Mouse (Mus musculus) yolk sac, embryonic 10.5 days (tissue): Measurements from ENCODE around the gene Pias4.
A peak's percentile ranks its signal among the peaks of the same experiment; 100 is the strongest.

Source experiments
- DNase-seq: peaks from one replicate; pipeline ENCODE4 v3.0.0-alpha.2; 2017; ENCODE audit warnings: low spot score

Gene Pias4

GRCm38 (mm10) chr10:81168521-81169244 lies 960 bp upstream of the Pias4 start:
- peak; percentile 87 for DNase-seq

DNA sequence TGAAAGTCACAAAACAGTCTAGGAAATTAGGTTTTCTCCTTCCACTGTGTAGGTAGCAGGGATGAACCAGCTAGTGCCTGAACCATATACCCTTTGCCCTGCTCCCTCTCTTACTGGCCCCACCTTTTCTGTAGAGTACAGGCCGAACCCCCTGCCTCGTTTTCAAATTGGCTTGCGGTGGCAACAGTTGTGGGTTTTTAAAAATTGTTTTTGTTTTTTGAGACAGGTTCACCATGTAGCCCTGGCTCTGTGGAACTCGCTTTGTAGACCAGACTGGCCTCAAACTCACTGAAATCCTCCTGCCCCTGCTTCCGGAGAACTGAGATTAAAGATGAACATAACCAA lies 336 bp upstream of the Pias4 start:
- DNase-seq = no peak

GRCm38 (mm10) chr10:81165118-81165517 lies 2.6 kb downstream of the Pias4 start:
- no peak for DNase-seq

DNA sequence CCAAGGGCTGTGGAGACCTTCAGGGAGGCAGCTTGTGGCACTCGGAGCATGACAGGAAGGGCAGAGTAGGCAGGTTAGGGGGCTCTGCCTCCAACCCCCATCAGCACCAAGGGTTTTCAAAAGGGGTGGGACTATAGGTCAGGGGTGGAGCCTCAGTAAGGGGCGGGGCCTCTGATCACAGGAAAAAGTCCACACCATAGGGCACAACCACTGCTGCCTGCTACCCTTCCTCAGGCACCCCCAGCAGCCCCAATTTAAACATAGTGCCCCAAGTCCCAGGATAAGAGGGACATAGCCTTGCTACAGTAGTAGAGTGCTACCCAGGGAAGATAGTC lies 5.4 kb downstream of the Pias4 start:
- no peak for DNase-seq

GRCm38 (mm10) chr10:81161602-81162317 lies 6.0 kb downstream of the Pias4 start:
- DNase-seq = no peak

DNA sequence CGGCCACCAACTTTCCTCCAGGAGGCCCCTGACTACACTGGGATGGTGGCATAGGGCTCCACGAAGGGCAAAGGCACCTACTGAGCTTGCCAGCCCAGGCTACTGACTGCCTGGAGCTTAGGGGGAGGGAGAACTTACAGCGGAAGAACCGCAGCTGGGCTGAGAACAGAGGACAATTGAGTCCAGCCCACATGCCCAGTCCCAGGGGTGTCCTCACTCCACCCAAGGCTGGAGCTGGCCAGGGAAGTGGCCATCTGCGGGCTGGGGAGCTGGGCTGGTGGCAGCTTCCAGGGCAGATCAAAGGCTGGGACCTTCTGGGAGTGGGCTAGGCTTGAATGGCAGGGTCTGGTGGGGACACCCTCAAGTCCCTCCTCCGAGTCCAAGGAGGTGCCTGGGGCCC lies 13.0 kb downstream of the Pias4 start:
- DNase-seq = no peak

DNA sequence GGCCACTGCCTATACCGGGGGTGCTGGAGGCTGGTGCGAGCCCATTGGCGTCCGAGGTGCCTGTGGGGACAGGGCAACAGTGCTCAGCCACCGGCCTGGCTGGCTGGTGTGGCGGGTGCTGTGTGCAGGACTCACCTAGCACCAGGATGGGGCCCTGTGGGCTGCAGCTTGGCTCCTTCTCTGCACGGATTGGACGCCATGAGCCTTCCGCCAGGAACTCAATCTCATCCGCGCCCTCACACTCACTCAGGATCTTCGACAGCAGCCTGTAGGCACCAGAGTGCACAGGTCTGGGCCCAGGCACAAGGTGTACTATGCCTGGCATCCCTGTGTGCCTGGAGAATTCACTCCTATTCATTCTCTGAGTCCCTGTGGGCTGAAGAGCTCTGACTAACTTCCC lies 13.4 kb downstream of the Pias4 start:
- DNase-seq = no peak

- peak; percentile 66 for DNase-seq
Observed at GRCm38 (mm10) chr10:81152609-81153008, 15.1 kb downstream of the Pias4 start.

DNA sequence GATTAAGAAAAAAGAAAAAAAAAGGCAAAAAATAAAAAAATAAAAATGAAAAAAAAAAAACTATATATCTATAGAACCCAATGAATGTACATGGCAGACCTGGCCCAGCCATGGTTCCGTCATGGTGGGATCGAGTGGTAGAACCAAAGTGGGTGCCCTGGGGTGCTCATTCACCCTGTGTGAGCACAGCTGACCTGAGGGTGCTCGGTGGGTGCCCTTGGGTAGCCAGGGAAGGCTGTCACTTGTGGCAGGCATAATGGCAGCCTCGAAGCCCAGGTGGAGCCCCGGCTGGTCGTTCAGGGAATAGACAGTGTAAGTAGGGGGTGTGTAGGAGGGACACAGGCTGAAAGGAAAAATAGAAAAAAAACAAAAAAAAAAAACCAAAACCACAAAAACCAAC lies 16.5 kb downstream of the Pias4 start:
- DNase-seq = no peak

- no peak for DNase-seq
Observed at GRCm38 (mm10) chr10:81146296-81146695, 21.4 kb downstream of the Pias4 start.

DNA sequence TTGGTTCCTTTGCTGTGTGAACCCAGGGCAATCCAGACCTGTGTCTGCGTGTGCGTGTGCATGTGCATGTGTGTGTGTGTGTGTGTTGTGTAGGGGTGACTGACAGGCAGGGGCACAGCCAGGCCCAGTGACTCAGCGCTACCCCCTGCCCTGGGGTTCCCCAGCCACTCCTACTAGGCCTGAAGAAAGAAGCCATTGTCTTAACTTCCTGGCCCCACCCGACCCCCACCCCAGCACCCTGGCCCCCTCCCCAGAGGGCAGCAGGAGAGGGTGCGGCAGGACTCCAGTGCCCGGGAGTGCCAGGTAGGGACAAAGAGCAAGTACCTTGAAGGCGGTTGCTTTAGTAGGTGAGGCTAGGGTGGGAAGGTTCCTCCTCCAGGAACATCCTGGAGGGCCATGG lies 21.9 kb downstream of the Pias4 start:
- no peak for DNase-seq

DNA sequence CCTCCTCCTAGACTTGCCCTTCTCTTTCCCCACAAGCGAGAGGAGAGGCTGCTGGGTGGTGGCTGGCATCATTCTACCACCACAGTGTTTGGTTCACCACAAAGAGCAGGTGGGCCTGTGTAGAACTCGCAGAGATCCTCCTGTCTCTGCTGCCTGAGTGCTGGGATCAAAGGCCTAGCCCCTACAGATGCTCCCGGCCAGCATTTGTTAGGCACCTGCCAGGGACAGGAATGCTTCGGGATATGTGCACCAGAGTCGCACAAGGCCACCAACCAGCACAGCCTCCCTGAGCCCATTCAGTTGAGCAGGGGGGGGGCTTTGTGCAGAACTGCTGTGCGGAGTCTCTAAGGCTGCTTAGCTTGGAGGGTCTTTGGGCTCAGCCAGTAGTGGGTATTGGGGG lies 22.4 kb downstream of the Pias4 start:
- no peak for DNase-seq

- DNase-seq = no peak
Observed at GRCm38 (mm10) chr10:81144667-81145066, 23.1 kb downstream of the Pias4 start.

DNA sequence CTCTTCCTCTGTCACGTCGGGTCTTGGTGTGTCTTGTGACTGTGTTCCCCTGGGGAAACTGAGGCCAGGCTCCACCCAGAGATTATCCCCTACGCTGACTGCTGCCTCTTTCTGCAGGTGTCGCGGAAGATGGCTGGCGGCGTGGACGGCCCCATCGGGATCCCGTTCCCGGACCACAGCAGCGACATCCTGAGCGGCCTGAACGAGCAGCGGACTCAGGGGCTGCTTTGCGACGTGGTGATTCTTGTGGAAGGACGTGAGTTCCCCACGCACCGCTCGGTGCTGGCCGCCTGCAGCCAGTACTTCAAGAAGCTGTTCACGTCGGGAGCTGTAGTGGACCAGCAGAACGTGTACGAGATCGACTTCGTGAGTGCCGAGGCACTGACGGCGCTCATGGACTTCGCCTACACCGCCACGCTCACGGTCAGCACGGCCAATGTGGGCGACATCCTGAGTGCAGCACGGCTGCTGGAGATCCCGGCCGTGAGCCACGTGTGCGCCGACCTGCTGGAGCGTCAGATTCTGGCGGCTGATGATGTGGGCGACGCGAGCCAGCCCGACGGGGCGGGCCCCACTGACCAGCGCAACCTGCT lies 23.8 kb downstream of the Pias4 start:
- no peak for DNase-seq

DNA sequence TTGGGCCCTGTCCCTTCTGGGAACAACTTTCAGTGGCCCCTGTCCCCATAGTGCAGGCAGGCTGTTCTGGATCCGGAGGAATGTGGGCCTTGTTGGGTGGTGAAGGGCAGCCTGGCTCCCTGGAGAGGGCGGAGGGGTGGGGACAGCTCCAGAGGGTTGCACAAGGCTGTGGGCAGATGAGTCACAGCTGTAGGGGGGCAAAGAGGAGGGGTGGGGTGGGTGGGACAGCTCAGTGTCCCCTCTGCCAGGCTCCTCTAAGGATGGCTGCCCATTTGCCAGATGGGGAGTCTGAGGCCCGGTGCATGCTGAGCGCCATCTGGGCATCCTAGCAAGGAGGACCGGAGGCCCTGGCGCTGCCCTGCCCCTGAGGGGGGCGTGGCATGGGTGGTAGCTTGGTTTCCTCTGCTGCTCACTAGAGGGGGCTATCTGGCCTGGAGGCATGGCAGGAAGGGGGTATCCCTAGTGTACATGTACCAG lies 24.5 kb downstream of the Pias4 start:
- no peak for DNase-seq

- DNase-seq = no peak
Observed at GRCm38 (mm10) chr10:81142551-81142981, 25.2 kb downstream of the Pias4 start.

- DNase-seq = no peak
Observed at GRCm38 (mm10) chr10:81141455-81142210, 26.1 kb downstream of the Pias4 start.

DNA sequence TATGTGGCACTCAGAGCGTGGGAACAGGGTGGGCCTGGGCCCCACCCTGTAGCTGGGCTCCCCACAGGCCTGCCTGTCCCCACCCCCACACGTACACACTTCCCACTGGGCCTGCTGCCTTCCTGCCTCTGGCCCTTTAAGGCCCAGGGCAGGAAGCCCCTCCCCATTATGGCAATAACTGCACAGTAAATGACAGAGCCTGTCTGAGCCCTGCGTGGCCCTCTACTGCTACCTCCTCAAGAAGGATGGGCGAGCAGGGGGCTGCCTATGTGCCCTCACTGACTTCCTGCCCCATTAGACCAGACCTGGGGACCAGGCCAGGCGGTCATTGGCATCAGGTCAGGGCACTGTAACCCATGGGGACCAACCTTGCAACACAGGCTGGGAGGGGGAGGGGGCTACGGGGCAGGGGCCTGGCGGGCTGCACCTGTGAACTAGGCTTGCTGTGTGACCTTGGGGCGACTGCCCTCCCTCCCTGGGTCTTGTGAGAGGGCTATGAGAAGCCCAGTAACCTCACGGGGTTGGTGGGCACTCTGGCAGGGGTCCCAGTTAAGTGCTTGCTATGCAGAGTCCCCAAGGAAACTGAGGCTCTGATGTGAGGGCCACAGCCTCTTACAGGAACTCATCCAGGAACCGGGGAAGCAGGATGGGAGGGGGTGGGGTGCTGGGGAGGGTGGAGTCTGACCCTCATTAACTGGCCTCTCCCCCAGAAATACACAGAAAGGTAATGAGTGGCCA lies 26.8 kb downstream of the Pias4 start:
- DNase-seq = no peak

- no peak for DNase-seq
Observed at GRCm38 (mm10) chr10:81140005-81140404, 27.7 kb downstream of the Pias4 start.

DNA sequence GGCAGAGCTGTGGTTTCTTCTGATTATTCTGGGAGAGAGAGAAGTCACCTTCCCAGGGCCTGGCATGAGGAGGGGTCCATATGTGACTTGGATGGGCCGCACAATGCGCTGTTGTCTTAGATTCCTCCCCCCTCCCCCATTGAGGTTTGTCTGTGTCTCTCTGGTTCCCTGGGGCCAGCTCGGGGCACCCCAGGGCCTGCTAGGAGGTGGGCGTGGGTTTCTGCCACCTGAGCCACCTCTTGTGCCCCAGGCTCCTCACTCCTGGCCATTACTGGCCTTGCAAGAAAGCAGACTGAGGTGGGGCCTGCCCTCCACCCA lies 28.2 kb downstream of the Pias4 start:
- DNase-seq = no peak

DNA sequence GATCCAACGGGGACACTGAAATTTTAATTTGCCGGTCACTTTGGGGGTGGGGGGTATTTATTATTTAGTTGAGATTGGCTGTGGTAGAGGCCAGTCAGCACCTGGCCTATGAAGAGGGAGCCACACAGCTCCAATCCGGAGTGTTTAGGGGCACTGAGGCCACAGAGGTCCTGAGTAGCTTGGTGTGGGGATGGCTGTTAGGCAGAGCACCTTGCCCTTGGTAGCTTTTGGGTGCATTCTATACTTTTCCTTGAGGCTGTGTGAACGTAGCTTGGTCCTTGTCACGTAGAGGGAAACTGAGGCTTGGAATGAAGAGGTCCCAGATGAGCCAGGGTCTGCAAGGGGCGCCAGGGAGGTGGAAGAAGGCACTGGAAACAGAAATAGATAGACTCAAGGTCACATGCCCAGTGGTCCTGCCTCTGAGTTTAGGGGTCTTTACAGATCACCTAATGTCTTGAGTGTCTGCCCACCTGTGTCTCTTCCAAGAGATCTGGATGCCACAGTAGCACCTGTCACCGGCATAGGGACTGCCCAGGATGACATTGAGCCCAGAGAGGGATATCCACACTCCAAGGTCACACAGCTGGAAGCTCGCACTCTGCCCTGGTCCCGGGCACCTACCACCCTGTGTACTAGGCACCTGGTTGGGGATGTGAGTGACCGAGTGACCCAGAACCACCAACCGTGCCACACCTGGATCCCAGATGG lies 28.7 kb downstream of the Pias4 start:
- no peak for DNase-seq
